Mouse (Mus musculus) C2C12 (cell line): ENCODE data around the gene Camkmt. TPM values are rescaled to one million over a fixed set of nuclear protein-coding genes. Genes with fewer than 3 reads are reported as not detected.

Experiments used
- H3K27me3 ChIP-seq: one replicate; pipeline ENCODE4 v1.6.1; 2011; ENCODE audit not compliant: control insufficient read depth, insufficient read depth, insufficient read length
- H3K36me3 ChIP-seq: one replicate; pipeline ENCODE4 v1.6.1; 2011; ENCODE audit not compliant: control insufficient read depth, insufficient read depth
- H3K4me3 ChIP-seq: one replicate; pipeline ENCODE4 v1.5.1; 2011; ENCODE audit warnings: mild to moderate bottlenecking, control low read depth; ENCODE audit not compliant: poor library complexity, insufficient read depth, severe bottlenecking
- H3K79me2 ChIP-seq: one replicate; pipeline ENCODE4 v1.6.1; 2011; ENCODE audit not compliant: control insufficient read depth, insufficient read depth
- H3K79me3 ChIP-seq: one replicate; pipeline ENCODE4 v1.6.1; 2011; ENCODE audit warnings: low read depth, control low read depth
- H3ac ChIP-seq: one replicate; pipeline ENCODE3; 2011; ENCODE audit warnings: low read depth; ENCODE audit not compliant: control insufficient read depth, insufficient read length
- CEBPB ChIP-seq: IDR thresholded peaks from one replicate; pipeline ENCODE4 v1.6.1; 2011; ENCODE audit warnings: low read depth, mild to moderate bottlenecking, control low read depth, moderate library complexity
- CTCF ChIP-seq: IDR thresholded peaks from one replicate; pipeline ENCODE4 v1.5.1; 2011; ENCODE audit not compliant: control insufficient read depth, insufficient read depth, insufficient read length
- FOSL1 ChIP-seq: IDR thresholded peaks from one replicate; pipeline ENCODE4 v1.8.0; 2011; ENCODE audit warnings: mild to moderate bottlenecking, low read length; ENCODE audit not compliant: poor library complexity, insufficient read depth, severe bottlenecking
- MAX ChIP-seq: IDR thresholded peaks from one replicate; pipeline ENCODE4 v1.6.1; 2011; ENCODE audit warnings: mild to moderate bottlenecking, control low read depth
- MYOD1 ChIP-seq: IDR thresholded peaks from one replicate; pipeline ENCODE4 v1.6.1; 2011; ENCODE audit warnings: low read depth; ENCODE audit not compliant: control insufficient read depth, insufficient read length
- MYOG ChIP-seq: IDR thresholded peaks from one replicate; pipeline ENCODE4 v1.6.1; 2011; ENCODE audit not compliant: control insufficient read depth, insufficient read length; ENCODE audit errors: extremely low read depth
- USF1 ChIP-seq: IDR thresholded peaks from one replicate; pipeline ENCODE4 v1.6.1; 2011; ENCODE audit warnings: low read depth, mild to moderate bottlenecking, control low read depth, moderate library complexity
- polyA plus RNA-seq: library from polyadenylated mRNA; unstranded; fragments of >200 nt; fragmentation: generic; extraction: Trizol; gene quantifications from one replicate; pipeline ENCODE4 v1.2.1, GENCODE M21; 2012; ENCODE audit warnings: missing spikeins

Gene Camkmt
- polyA plus RNA-seq, 1 experiment = 1.6 TPM

DNA sequence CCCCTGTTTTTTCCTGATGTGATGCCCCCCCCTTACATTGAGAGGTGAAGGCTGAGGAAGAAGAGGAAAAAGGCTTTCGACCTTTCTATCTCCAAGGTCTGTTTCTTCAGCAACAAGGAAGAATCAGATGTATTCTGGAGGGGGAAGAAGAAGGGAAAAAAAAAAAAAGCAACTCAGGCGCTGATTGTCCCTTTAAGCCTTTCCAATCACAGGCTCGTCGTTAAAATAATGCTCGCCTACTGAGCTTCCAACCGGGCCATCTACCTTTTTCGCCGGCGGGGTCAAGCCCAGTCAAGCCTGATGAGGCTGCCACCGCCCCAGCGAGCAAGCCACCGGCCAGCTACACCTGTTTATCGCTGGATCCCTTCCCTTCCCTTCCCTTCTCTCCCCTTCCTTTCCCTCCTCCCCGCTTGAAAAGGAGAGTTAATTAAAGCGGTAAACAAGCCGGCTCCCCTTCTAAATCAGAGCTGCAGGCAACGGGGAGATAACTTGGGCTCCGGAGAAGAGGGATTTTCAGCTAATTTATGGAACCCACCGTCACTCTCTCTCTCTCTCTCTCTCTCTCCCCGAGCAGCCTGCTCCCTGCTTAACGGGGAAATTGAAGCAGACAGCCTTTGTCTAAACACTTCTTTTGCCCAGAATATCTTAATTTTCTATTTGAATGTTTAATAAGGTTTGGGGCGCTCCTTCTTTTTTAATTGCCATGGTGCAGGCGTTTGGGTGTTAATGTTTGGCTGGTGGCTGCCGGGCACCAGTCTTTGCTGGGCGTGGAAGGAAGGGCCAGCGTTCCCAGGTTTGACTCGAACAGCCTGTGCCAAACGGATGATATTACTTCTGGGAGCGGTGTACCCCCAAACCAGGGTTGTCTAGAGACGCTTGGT is 395.0 kb downstream of the Camkmt start:
- Histone ChIP-seq H3K4me3 (no peak overlapping the region), H3K79me3 (no peaks in the 10 kb centered on the region), H3K36me3 (no peaks in the 10 kb centered on the region), H3K79me2 (no peaks in the 10 kb centered on the region), H3K27me3 (peaks cover 14% of the 10 kb centered on the region), H3ac (no peak overlapping the region)
- no peak for TF ChIP-seq MAX
- TF ChIP-seq USF1 = no peak
- TF ChIP-seq MYOG = no peak
- no peak for TF ChIP-seq CEBPB
- no peak for TF ChIP-seq CTCF
- TF ChIP-seq FOSL1 = no peak
- TF ChIP-seq MYOD1 = no peak

DNA sequence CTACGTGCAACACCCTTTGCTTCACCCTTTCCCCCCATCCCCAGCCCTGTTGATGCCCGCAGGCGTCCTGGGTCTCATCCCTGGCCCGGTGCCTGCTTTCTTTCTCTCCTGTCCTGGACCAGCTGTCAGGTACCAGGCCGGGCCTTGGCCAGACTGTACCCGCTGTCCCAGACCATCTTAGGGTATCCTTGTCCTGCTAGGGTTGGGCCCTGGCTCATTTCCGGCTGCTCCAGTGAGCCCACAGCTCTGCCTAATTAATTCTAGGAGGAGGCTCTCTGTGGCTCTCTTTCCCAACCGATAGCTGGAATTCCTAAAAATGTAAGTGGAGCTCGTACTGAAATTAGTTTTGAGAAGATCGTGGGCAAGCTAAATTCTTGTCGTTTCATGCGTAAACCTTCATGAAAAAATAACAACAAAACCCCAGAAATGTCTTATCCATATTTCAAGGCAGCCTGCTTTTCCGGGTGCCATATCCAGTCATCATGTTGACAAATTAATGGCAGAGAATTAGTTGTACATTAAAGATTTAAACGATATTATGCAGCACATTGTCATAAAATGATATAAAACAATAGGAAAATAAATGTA is 395.7 kb downstream of the Camkmt start:
- no peak overlapping the region for H3K4me3 ChIP-seq
- H3K36me3 ChIP-seq = no peaks in the 10 kb centered on the region
- H3ac ChIP-seq = no peak overlapping the region
- H3K79me2 ChIP-seq = no peaks in the 10 kb centered on the region
- peaks cover 14% of the 10 kb centered on the region for H3K27me3 ChIP-seq
- TF ChIP-seq CEBPB (no peak), FOSL1 (no peak), MAX (no peak), CTCF (no peak), MYOD1 (no peak), USF1 (no peak), MYOG (no peak)
- H3K79me3 ChIP-seq = no peaks in the 10 kb centered on the region

DNA sequence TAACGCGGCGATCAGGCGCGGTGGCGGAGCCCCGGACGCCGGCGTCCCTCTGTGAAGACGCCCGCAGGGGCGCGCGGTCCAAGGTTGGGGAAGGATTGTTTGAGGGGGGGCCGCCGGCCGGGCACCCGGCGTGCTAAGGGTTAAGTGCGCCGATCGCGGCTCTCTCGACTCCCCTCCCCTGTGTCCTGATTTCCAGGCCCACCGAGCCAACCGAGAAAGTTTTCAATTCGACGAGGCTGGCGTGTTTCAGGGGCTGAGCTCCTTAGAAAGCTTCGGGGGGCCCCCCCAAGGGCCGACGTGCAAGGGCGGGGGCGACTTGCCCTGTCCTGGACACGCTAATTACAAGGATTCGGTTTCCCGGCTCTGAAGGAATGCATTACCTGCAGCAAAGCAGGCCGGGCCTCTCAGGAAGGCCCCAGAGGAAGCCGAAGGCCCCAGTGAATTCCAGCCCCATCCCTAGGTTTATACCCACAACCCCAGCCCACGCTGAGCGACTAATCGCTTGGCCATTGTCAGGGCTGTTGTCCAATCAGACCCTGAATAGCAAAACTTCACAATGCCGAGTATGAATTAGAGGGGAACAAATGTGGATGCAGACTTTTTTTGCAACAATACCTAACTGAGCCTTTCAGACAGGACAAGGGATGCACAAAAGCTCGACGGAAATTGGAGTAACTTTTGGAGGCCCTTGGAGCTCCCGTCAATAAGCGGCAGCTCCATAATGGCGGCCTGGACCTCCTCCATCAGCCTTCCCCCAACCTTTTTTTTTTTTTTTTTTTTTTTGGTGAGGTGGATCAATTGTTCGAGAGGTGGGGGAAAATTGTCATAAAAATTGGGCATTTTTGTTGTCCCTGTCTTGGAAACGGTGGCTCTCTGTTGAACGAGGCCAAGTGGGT is 396.5 kb downstream of the Camkmt start:
- H3ac ChIP-seq = no peak overlapping the region
- H3K27me3 ChIP-seq = peaks cover 14% of the 10 kb centered on the region
- H3K79me3 ChIP-seq = no peaks in the 10 kb centered on the region
- no peaks in the 10 kb centered on the region for H3K79me2 ChIP-seq
- no peaks in the 10 kb centered on the region for H3K36me3 ChIP-seq
- TF ChIP-seq MYOD1 (no peak), FOSL1 (no peak), MAX (no peak), USF1 (no peak), MYOG (no peak), CTCF (no peak), CEBPB (no peak)
- H3K4me3 ChIP-seq = no peak overlapping the region

DNA sequence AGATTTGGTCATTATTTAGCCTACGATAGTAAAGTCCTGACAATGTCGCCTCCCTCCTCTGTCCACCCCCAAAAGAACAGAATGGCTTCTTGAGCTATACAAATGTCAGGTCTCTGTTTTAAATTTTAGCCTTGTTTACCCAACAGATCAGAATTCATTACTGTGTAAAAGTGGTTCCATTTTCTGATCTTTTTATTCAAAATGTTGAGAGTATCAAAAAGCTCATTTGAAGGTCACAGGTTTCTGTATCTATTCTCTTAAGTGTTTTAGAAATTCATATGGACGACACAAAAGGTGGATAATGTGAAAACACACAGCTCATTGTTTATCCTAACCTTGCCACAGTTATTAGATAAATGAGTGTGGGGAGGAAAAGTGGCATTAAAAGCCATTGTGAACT is 397.2 kb downstream of the Camkmt start:
- Histone ChIP-seq H3K79me2 (no peaks in the 10 kb centered on the region), H3K36me3 (no peaks in the 10 kb centered on the region), H3K79me3 (no peaks in the 10 kb centered on the region), H3K27me3 (peaks cover 14% of the 10 kb centered on the region), H3K4me3 (no peak overlapping the region), H3ac (no peak overlapping the region)
- no peak for TF ChIP-seq CEBPB
- no peak for TF ChIP-seq FOSL1
- TF ChIP-seq MYOG = no peak
- no peak for TF ChIP-seq MYOD1
- TF ChIP-seq MAX = no peak
- TF ChIP-seq USF1 = no peak
- TF ChIP-seq CTCF = no peak

DNA sequence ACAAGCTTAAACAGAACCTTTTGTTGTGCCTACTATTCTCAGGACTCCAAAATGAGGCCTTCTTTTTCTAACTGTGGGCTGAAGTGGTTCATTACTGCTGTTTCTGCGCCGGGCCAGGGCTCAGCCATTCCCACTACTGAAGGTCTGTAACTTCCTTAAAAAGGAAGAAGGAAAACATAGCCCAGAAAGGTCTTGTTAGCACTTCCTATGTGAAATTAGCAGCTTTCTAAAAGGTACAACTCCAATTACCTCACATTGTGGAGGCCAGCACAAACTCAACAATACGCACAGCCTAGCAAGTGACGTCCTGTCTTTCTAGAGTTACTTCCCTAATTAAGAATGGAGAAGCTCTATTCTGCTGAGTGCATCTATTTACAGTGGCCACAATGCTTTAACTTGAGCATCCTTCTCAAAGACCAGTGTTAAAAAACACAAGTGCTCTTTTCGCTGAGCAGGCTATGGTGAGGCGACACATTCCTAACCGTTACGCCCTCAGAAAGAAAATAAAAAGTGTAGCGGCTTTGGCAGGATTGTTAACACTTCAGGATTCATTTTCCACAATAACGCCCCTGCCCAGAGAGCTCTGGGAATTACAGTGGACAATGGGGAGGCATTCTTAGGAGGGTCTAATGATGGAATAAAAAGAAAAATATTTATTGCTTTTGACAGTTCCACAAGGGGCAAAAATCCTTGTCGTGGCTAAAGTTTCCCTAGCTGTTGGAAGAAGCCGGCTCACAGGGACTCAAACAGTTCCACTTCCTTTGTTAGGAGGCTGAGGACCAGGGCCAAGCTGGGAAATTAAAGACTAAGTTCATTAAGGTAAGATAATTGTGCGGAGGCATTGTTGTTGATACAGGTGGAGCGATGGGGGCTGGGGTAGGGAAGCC is 398.5 kb downstream of the Camkmt start:
- Histone ChIP-seq H3K4me3 (no peak overlapping the region), H3K27me3 (peaks cover 14% of the 10 kb centered on the region), H3K36me3 (no peaks in the 10 kb centered on the region), H3K79me3 (no peaks in the 10 kb centered on the region), H3ac (no peak overlapping the region), H3K79me2 (no peaks in the 10 kb centered on the region)
- TF ChIP-seq CEBPB (no peak), MYOG (no peak)
